Mouse (Mus musculus): ENCODE measurements around the gene March9.

The March9 gene

DNA sequence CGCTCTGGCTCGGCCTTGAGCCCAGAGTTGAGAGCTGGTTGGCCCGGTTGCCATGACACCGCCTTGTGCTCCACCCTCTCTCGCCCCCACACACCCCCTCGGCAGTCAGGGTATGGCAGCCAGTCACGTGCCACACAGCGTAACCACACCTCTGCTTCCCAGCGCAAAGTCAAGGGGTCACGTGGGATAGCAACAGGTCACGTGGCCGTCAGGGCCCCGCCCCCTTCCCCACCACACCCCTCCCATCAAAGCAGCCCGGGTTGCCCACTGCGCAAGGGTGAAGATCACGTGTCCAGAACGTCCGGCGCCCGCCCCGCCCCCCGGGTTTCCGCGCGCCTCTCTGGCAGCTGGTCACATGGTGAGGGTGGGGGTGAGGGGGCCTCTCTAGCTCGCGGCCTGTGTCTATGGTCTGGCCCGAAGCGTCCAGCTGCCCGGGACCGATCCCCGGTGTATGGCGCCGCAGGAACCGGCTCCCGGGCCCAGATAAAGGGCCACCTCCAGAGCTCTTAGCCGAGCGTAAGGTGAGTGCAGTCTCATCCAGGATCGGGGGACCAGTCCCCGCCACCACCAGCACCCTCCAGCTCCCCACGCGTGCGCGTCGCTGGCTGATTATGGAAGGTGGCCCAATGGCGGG lies 3.4 kb upstream of the March9 start, which contains the start of gene Cdk4:
Cdk4 (plus strand) TSS at position 296 of the 634 bp plus-strand sequence.
- DNase-seq (ENCODE audit: low spot score in 2 of 2): peak; percentile 99

DNA sequence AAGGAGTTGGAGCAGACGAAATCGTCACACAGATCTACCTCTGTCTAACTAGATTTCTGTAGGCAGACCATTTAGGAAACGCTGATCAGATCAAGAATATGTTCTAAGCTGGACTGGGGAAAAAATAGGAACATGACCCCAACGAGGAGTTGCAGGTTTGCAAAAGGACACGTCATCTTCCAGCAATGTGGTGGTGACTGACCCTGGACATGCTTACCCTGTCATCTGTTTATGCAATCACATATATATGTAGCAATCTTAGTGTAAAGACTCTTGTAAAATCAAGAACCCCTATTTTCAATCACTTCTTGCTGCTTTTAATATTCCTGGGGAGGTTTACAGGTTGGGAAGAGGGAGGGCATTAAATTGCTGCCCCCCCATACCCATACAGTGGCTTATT lies 2.5 kb upstream of the March9 start:
- peak in 1 of 2 experiments; percentile 20 for DNase-seq (ENCODE audit: low spot score in 2 of 2)

DNA sequence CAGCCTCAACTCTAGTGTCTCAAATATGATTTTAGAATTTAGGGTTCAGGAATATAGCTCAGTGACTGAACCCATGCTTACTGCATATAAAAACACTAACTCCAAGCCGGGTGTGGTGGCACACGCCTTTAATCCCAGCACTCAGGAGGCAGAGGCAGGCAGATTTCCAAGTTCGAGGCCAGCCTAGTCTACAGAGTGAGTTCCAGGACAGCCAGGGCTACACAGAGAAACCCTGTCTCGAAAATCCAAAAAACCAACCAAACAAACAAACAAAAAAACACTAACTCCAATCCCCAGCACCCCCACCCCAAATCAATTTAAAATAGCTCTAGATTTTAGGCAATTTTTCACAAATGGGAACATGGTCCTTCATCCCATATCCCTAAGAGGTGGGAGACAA lies 2.1 kb upstream of the March9 start:
- peak in 1 of 2 experiments; percentile 32 for DNase-seq (ENCODE audit: low spot score in 2 of 2)

DNA sequence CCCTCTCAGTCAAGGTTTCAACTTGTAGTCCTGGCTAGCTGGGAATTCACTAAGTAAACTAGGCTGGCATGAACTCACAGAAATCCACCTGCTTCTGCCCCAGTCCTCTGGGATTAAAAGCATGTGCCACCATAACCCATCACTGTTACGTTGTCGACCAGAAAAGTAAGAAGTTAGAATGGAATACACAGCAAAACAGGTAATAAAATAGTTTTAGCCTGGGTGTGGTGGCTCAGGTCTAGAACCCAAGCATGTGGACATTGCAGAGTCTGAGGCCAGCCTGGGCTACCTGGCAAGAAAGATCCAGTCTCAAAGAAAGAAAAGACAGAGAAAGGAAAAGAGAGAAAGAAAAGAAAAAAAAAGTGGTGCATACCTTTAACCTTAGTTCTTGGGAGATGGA lies 1.5 kb upstream of the March9 start:
- peak in 1 of 2 experiments; percentile 21 for DNase-seq (ENCODE audit: low spot score in 2 of 2)

DNA sequence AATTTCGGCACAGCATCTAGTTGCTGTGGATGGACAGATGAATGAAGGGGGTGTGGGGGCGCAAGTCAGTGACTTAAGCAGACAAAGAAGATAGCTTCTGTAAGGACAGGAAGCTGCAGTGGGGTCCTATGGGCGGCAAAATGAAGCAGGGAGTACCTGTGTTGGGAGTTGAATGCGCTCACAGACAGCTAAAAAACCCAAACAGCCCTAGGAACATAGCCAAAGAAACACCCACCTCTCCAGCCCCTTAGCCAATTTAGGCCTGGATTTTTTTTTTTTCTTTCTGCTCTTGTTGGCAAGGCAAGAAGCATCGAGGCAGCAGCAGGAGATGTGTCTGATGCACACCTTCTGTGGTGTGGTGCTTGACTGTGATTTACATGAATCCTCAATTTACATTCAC lies 1.1 kb upstream of the March9 start:
- DNase-seq (ENCODE audit: low spot score in 2 of 2): peak; percentile 45 to 64

DNA sequence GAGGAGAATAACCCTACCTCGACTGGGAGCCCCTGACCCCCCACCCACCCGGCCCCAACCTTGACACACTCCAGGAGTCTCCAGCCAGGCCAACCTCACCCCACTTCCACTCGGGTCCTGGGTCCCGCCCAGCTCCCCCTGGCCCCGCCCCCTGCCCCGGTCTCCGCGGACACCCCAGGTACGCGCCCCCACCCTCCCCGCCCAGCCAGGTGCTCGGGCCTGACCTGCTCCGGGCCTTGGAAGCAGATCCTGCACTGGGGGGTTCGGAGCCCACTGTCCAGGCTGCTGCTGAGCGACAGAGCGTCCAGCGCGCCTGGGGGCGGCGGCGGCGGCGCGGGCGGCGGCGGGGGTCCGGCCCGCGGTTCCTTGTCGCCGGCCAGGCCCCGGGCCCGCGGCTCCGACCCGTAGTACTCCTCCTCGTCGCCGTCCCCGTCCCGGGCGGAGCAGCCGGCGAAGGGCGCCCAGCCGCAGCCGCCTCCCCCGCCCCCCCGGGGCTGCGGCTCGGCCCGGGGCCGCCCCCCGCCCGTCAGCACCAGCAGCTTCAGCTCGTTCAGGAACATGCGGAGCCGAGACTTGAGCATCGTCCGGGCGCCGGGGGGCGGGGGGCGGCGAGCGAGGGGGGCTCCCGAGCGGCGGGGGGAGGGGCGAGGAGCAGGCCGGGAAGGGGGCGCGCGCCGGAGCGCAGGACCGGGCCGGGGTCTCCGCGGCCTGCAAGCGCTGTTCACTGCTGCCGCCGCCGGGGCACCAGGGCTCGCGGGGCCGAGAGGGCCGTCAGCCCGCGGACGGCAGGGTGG lies 613 bp downstream of the March9 start:
- peak in 1 of 2 experiments; percentile 55 for DNase-seq (ENCODE audit: low spot score in 2 of 2)

DNA sequence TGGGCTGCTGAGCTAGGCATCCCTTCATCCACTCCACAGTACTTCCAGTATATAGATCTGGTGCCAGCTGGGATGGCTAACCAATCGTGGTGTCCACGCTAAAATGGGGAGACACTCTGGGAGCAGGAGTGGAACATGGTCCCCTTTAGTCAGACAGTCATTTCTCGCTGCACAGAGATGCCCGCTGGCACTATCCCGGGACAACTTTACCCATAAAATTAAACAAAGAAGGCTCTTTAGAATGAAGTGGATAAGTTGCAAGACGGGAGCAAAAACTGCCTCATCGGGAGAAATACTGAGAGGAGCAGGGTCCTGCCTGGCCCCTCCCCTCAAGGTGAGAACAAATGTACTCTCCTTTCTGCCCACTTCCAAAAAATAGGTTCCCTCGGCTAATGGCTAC lies 1.3 kb downstream of the March9 start:
- no peak for DNase-seq (ENCODE audit: low spot score in 2 of 2)

DNA sequence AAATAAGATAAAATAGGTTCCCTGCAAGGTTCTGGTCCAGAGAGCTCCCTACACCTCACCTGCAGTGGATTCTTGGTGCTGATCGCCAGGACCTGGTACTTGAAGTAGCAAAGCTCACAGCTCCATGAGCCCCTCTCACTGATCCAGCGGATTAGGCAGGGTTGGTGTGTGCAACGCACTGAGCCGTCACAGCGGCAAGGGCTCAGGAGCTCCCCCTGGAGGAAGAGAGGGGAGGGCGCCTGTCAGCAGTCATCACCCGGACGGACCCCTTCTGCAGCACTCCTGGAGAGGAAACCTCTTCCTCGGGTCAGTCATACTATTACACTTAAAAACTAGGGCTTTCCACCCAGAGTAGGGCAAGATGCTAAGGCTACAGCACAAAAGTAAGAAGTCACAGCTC lies 1.8 kb downstream of the March9 start:
- peak; percentile 76 to 84 for DNase-seq (ENCODE audit: low spot score in 2 of 2)

DNA sequence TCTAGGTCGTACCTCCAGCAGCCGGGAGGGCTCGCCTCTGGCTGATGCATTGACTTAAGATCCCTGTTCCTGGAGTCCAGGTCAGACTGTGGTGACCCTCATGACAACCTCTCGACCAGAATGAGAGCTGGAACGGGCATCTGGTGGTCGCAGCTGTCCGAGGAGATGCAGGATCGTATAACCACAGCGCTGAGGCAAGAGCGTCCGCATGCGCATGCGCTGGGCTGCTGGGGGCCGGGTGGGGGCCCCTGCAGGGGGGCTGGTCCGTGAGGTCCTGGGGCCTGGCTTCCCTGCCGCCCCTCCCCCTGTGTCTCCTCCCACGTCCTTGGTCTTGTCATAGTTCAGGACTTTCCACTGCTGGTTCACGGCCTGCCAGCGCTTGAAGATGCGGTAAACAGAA lies 3.5 kb downstream of the March9 start:
- peak in 1 of 2 experiments; percentile 38 for DNase-seq (ENCODE audit: low spot score in 2 of 2)

DNA sequence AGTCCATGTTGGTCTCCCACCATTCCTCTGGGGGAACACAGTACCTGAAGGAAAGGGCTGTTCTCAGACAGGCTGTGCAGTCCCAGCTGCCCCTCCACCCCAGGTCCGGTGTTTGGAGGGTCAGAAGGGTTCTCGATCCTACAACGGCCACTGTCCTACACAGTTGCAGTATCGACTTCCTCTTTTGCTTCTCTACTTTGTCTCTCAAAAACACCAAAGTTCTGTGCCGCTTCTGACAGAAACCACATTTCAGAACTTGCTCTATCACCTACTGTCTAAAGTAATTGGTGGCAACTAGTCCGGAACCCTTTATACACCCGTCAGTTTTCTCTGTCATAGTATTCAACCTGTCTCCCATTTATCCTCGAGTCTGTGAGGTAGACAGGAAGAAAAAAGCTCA lies 4.6 kb downstream of the March9 start:
- DNase-seq (ENCODE audit: low spot score in 2 of 2): no peak

DNA sequence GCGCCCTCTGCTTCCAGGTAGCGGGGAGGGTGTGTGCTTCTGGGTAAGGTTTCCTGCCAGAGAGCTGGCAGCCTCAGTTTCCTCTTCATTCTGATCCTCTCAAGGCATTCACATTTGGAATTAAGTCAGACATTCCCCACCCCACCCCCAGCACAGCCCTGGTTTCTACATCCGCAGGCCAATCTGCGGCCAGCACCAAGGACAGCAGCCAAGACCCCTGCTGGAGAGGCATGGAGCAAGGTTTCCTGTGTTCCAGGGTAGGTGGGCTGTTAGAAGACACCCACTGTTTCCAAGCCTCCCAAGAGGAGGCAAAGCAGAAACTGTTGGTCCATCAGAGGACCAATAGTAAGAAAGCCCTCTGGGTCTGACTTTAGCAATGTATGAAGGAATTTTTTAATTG lies 5.3 kb downstream of the March9 start:
- DNase-seq (ENCODE audit: low spot score in 2 of 2): no peak

DNA sequence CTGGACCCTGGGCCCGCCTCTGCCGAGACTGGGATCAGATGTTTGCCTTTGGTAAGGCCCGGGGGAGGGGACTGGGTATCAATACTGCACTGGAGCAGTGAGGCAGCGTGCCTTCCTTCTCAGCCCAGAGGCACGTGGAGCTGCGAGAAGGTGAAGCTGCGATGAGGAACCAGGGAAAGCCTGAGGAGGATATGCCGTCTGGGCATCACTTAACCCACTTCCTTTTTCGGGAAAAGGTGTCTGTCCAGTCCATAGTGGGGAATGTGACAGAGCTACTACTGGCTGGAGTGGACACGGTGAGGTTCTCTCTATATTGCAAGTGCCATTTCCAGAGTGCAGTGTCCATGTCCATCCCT lies 9.9 kb downstream of the March9 start:
- DNase-seq (ENCODE audit: low spot score in 2 of 2): no peak

DNA sequence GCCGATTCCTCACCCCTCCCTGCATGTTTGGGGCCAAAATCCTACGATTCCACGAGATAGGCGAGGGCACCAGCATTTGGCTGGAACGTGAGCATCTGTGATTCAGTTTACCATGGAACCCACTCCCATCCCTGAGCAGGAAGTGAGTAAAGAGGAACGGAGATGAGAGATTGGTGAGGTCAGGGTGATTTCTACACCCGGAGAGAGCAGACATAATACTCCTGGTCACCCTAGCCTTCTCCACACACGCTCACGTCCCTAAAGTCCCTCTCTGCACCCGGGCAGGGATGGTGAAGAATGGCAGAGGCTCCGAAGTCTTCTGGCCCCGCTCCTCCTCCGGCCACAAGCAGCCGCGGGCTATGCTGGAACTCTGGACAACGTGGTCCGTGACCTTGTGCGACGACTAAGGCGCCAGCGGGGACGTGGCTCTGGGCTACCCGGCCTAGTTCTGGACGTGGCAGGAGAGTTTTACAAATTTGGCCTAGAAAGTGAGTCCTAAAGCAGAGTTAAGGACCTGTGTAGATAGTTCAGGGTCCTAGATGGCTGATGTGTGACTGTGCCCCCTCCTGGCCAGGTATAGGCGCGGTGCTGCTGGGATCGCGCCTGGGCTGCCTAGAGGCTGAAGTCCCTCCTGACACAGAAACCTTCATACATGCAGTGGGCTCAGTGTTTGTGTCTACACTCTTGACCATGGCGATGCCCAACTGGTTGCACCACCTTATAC lies 10.4 kb downstream of the March9 start:
- DNase-seq (ENCODE audit: low spot score in 2 of 2): no peak

DNA sequence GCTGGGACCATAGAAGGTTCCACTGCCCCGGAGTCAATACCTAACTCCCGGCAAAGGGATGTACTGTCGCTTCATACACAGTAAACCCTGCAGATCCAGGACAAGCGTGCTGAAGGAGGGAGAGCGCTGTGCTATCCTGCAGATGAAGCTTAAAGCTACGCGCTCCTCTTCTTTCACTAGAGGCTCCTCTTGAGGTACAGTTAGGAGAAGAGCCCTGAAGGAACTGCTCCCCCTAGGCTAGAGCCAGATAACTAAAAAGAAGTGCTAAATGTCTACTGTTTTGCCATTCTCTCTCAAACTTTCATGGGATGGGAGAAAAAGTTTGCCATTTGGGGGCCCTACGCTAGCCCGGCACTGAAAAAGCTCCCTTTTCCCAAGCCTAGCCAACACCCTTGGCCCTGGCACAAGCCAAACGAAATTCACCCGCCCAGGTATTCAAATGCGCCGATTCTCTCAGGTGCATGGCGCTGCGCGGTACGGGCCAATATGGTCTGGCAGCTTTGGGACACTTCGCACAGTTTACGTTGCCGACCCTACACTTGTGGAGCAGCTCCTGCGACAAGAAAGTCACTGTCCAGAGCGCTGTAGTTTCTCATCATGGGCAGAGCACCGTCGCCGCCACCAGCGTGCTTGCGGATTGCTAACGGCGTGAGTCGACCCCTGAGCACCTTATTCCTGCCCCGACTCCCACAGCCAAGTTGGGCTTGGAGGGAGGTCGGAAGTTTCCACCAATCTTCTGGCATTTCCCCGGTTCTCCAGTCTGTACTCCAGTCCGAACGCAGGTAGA lies 11.2 kb downstream of the March9 start:
- no peak for DNase-seq (ENCODE audit: low spot score in 2 of 2)

DNA sequence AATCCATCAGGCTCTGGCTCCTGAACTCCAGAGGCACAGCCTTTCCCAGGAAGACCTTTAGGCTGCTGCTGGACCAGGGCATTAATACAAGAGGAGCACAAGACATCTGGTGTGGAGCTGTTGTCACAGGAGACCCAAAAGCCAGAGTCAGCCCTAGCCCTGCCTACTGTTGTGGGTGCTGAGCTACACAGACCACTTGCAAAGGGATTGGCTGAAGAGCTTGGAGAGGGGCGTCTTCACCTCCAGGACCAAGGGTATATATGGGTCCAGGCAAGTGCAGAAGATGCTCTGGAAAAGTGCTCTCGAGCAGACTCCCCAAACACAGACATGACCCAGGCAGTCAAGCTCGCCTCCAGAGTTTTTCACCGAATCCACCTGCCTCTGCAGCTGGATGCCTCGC lies 12.0 kb downstream of the March9 start, which contains the start of gene Cyp27b1:
Cyp27b1 (plus strand) TSS at position 297 of the 400 bp plus-strand sequence.
- no peak for DNase-seq (ENCODE audit: low spot score in 2 of 2)

DNA sequence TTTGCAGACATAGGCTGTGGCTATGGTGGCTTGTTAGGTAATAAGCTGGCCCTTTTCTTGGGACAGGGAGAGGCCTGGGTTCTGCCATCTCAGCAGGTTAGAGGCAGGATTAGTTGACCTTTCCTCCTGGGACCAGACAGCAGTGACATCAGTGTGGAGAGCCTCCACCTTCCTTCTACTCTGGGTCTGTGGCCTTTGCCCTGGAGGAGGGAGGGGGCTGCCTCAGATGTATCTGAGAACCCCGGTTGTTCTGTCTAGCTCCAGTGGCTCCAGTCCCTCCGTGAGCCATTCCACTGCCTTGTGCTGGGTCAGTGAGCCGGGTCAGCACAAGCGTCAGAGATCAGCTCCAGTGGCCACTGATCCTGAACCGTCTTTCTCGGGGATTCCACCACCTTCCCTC lies 16.8 kb downstream of the March9 start:
- DNase-seq (ENCODE audit: low spot score in 2 of 2): no peak

DNA sequence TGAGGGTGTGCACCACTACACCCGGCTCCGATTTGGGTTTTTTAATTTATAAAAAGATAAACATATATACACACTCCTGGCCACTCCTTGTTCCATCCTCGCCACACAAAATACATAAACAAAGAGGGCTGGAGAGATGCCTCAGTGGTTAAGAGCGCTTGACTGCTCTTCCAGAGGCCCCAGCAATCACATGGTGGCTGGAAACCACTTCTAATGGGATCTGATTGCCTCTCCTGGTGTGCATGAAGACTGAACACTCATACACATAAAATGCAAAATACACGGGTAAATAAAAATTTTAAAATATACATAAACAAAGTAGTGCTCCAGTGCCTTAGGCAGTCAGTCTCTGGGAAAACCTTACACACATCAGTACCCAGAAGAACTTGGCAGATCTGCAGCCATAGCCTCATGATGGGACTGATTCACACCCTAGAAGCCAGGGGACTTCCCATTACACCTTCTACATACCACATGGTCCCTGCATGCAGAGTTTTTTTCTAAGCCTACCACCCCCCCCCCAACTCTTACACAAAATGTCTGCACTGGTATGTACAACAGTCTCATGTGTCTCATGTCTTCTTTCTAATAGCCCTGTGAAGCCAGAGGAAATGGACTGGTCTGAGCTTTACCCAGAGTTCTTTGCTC lies 17.4 kb downstream of the March9 start:
- no peak for DNase-seq (ENCODE audit: low spot score in 2 of 2)

DNA sequence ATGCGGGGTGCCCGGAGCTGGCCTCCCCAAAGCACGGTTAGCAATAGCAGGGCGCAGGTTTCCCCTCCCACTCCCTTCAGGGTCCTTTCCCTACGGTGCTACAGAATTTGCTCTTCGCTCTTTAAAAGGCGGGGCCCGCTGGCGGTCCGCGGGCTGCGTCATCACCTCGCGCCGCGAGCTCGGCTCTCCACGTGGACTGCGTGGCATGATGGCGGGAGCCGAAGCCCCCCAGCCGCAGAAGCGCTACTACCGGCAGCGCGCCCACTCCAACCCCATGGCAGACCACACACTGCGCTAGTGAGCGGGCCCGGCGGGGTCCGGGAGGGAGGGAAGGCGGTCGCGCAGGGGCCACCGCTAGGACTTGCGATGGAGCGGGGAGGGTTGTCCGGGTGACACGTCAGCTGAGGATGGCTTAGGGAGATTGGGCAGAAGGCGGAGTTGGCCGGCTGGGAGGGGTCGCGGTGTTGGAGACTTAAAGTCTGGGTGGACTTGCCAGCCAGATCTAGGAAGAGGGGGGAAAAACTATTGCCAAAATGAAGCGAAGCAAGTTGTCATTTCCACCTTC lies 18.1 kb downstream of the March9 start:
- DNase-seq (ENCODE audit: low spot score in 2 of 2): peak; percentile 93 to 95

DNA sequence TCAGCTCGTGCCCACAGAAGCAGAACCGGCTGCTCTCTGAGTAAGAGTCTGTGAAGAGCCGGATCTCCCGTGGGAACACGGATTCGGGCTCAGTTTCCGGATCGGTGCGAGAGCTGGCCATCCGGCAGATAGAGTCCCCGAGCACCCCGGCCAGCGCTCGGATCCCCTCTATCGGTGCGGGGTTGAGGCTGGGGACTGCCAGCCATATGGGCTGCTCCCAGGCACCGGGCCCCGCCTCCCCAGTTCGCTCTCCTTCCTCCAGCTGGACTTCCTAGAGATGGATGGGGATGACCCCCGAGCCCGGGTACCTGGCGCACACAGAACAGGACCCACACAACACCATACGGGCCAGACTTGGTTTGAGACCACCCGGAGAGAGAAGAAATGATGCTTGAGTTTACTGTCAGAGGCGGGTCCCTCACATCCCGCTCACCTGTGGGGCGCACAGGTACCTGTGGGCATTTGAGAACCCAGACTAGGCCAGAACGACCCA lies 18.7 kb downstream of the March9 start, which contains the start of the genes Mettl1 and Eef1akmt3:
Mettl1 (plus strand) TSS at position 141 of the 493 bp plus-strand sequence.
Eef1akmt3 (minus strand) TSS at position 240 of the 493 bp plus-strand sequence.
- DNase-seq (ENCODE audit: low spot score in 2 of 2): peak in 1 of 2 experiments; percentile 57

DNA sequence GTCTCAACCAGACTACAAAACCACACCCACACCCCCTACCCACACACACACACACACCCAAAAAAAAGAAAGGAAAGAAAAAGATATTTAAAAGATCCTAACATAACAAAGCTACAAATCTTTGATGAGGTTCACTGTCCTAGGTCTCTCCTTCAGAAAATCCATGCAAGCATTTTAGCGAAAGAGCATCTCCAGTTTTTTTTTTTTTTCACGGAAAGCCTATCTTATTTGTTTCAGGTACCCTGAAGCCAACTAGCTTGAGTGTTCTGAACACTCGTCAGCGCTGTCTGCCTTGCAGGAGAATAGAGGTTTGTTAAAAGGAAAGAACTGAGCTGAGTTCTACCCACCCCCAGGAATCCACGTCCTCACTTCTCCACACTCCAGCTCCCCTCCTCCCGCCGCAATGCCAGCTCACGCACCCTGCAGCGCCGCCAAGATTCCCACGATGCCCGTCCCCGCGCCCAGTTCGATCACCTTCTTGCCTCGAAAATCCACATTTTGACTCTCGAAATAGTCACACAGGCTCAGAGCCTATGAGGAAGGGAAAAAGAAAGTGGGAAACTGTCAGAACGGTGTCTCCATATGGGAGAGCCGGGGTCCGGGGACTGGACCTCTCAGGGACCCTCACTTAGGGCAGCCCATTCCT lies 19.3 kb downstream of the March9 start:
- peak; percentile 60 to 69 for DNase-seq (ENCODE audit: low spot score in 2 of 2)
